Mouse (Mus musculus): ENCODE results near the gene Fam168a. TPM values are rescaled to one million over a fixed set of nuclear protein-coding genes. Genes with fewer than 3 reads are reported as not detected.
A peak's percentile ranks its signal among the peaks of the same experiment; 100 is the strongest.
"Not testable (repeated sequence)": the region's sequence is repeated elsewhere in the genome, so short reads cannot be mapped to it uniquely, and the experiment has no call there.

Gene Fam168a
- total RNA-seq, 2 experiments from 2014 or later: 9.9 to 28.4 TPM

DNA sequence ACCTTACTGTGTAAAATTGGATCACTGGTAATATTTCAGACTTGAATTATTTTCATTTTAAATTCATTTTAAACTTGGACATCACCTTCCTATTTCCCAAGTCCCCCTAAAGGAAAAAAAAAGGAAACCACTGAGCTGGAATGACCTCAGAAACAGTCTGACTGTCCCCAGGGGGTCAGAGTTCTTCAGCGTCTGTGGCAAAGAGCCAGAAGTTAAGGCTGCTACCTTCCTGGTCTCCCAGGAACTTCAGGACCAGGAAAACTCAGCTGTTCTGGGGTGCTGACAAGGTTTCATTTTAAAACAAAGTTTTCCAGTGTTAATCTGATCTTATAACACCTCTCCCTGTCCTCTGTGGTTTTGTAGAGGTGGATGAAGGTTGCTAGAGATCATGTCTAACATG, 131.3 kb downstream of the Fam168a start:
- ATAC-seq (ENCODE audit: poor library complexity, severe bottlenecking): no peak

DNA sequence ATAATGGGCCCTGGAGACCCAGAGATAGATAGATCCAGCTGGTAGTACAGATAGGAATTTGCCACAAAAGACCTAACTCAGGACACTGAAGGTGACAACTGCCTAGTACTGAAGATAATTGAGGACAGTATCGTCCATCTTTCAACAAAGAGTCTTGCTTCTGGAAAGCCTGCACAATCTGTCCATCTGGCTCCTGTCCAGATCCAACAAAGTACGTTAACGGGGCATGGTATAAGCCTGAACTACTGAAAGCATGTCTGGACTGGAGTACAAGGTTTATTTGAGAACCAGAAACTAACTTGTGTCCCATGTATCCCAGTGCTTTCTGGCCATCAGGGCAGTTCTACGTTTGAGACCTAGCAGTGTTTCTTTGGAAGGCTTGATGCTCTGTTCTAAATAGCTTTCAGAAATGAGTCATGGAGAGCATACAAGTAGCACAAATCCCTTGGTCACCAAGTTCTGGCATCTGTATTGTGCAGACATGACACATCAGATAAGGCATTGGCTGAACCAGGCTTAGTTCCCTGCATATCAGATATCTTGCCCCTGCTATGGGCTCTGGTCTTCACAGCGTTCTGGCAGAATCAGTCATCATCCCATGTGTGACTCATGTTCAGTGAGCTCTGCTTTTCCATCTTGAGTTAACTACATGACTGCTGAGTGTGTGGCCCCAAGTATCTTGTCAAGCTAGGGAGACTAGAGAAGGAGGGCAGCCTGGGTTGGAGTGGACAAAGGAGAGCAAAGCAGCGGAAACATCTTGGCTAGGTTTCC, 133.4 kb downstream of the Fam168a start:
- ATAC-seq (ENCODE audit: poor library complexity, severe bottlenecking): no peak

DNA sequence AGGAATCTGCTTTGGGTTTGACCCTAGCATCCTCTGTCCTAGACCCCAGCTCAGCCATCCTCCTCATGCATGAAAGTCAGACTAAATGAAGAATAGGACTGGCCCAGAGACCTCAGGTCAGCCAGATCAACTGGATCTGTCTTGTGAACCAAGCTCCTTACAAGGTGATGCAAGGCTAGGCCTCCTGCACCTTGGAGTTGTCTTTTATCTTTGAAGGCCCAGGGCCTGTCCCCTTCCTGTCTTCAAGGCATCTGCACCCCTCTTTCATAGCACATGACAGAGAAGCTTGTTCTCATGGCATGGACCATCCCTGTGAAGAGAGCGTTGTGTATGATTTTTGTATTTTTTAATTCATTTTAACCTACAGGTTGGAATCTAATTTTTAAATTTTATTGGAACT, 134.5 kb downstream of the Fam168a start:
- ATAC-seq (ENCODE audit: poor library complexity, severe bottlenecking): no peak

DNA sequence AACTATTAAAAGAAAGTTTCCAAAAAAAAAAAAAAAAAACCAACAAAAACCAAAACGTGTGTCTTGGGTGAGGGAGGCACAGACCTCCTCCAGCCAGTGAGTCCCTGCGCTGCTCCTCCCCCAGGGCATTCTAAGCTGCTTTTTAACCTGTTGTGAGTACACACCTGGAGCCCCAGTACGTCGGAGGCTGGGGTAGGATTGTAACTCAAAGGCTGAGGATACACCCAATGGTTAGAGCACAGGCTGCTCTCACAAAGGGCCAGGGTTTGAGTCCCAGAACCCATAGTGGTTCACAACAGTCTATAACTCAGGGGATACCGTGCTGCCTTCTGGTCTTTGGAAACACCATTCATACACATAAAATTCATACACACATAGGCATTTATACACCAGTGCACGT, 135.2 kb downstream of the Fam168a start:
- ATAC-seq (ENCODE audit: poor library complexity, severe bottlenecking): no peak

GRCm38 (mm10) chr7:100842175-100842574, 135.7 kb downstream of the Fam168a start:
- no peak for ATAC-seq (ENCODE audit: poor library complexity, severe bottlenecking)

GRCm38 (mm10) chr7:100843866-100844265, 137.4 kb downstream of the Fam168a start:
- 0 out of 2 replicates have a peak, but pooled peaks have one; percentile 11 for ATAC-seq (ENCODE audit: poor library complexity, severe bottlenecking)

GRCm38 (mm10) chr7:100844385-100845025, 138.1 kb downstream of the Fam168a start:
- no peak for ATAC-seq (ENCODE audit: poor library complexity, severe bottlenecking)

GRCm38 (mm10) chr7:100845026-100845400, 138.6 kb downstream of the Fam168a start:
- ATAC-seq (ENCODE audit: poor library complexity, severe bottlenecking): no peak; the same call in 1 of the 2 replicates

- peak; percentile 93 for ATAC-seq (ENCODE audit: poor library complexity, severe bottlenecking)
Measured at GRCm38 (mm10) chr7:100845412-100845811, 139.0 kb downstream of the Fam168a start.

- not testable (repeated sequence) for ATAC-seq (ENCODE audit: poor library complexity, severe bottlenecking)
Measured at GRCm38 (mm10) chr7:100846033-100846432, 139.6 kb downstream of the Fam168a start.

- ATAC-seq (ENCODE audit: poor library complexity, severe bottlenecking): no peak
Measured at GRCm38 (mm10) chr7:100847131-100847530, 140.7 kb downstream of the Fam168a start.

DNA sequence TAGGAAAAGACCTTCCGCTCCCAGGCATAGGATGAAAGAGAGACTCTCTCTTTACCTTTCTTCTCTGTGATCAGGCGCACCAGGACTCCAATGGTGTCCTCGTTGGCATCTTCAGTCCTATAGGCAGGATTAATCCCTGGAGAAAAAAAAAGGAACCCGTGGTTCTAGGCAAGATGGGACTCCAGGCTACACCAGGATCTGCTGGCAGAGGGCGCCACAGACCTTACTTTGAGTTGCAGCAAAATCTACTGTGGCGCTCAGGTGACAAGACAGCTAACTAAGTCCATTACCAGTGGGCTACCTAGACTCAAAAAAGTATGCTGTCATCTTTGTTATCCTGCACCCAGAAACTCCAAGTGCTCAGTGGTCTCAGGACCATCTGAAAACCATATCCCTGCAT, 142.3 kb downstream of the Fam168a start:
- ATAC-seq (ENCODE audit: poor library complexity, severe bottlenecking): 0 out of 2 replicates have a peak, but pooled peaks have one; percentile 33

GRCm38 (mm10) chr7:100849508-100849907, 143.1 kb downstream of the Fam168a start:
- ATAC-seq (ENCODE audit: poor library complexity, severe bottlenecking): no peak

DNA sequence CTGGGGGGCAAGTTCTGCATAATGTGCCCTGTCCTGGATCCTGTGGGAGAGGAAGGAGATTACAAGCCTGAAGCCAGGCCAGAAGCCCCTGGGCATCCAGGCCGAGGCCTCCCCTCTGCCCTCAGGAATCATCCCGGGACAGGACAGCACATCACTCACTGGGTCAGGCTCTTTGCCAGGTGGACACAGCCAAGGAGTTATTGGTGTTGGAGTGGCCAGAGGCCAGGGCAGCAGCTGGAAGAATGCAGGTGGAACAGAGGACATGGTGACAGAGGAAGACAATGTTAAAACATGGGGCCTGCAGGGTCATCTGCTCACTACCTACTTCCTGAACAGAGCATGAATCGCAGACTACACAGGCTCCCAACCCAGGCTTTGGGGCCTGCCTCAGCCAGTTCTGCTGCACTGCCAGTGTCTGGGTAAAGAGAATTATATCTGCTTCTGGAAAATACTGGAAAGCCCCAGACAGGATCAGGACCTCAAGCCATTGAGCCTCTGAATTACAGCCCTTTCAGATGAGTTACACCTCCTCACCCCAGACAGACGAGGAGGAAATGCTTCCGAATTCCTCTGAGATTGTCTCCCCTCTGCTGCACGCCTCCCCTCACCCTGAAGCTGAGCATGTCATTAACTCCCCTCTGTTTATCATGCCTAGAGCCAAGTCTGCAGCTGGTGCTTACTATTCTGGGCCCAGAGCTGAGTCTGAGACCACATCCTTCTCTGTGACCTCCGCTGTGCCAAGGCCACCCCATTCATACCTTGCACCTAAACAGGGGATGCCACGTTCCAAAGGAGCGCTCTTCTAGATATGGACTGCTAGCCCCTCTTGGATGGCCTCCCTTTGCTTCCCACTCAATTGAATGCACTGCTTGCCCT, 145.3 kb downstream of the Fam168a start:
- ATAC-seq (ENCODE audit: poor library complexity, severe bottlenecking): no peak

DNA sequence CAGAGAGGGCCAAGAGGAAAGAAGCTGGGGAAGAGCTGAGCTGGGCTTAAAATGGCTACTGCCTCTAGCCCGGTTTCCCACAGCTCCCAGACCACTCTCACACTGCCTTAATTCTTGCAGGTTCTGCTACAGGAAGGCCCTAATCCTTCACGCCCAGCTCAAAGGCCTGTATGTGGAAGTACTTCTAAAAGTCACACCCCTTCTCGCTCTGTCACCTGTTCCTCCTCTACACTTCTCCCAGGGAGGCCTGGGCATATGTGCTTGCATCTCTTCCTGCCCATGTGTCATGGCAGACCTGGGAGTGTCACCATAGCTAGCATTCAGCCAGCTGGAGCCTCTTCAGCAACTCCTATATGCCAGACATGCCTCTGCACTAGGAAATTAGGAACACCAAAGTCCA, 147.0 kb downstream of the Fam168a start:
- ATAC-seq (ENCODE audit: poor library complexity, severe bottlenecking): peak; percentile 30

DNA sequence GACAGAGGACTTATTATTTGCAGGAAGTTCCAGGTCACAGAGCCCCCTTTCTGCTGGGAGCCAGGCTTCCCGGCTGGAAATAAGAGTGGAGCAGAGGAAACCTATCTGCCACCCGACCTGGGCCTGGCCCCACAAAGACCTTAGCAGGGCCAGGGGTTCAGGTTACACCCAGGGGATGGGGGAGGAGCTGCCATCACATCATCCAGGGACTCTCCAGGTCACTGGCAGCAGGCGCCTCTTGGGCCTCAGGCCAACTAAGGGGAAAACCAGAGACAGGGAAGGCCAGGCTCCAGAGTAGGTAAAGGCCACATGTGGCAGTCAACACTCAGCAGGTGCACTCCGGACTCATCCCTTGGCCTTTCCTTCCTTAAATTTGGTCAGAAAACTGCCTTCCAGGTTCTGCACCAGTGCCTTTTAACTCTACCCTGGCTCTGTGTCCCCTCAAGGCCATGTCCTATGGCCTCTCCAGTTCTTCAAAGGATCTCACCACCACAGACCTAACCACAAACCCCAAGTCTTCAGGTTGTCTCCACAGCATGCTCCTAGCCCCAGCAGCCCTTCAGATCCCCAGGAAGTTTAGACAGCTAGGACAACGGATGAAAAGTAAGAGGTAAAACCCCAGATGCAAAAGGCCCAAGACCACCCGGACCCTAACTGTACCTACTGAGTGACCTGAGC, 147.8 kb downstream of the Fam168a start:
- no peak for ATAC-seq (ENCODE audit: poor library complexity, severe bottlenecking)

DNA sequence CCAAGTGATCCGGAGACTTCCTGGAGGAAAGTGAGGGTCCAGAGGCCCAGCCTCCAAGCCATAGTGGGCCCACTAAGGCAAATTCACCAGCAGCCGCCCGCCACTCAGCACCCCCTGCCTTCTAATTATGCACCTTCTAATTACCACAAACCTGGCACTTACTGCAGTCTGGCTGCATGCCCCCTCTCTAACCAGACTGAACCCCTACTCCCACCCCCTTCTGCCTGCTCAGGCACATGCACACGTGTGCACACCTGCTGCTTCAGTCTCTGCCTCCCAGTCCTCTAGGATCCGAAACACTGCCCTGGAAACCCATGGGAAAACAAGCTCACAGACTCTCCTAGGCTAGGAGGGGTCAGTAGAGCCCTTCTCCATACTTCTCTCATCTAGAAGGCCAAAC, 148.4 kb downstream of the Fam168a start:
- no peak for ATAC-seq (ENCODE audit: poor library complexity, severe bottlenecking)

DNA sequence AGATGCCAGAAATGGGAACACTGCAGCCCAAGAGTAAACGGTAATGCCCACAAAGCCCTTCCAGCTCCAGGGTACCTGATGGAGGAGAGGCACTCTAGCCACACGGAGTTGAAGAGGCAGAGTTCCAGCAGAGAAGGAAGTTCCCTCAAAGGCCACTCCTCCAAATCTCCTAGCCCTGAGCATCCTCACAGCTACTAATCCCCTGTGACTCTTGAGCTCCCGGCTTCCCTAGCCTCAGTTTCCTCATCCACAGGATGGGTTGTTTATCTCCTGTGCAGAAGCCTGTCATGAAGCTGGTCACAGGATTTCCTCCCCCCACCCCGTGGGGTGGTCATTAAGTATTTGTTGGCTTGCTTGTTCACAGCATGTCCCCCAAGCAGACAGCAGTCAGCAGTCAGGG, 148.9 kb downstream of the Fam168a start:
- ATAC-seq (ENCODE audit: poor library complexity, severe bottlenecking): 0 out of 2 replicates have a peak, but pooled peaks have one; percentile 18

DNA sequence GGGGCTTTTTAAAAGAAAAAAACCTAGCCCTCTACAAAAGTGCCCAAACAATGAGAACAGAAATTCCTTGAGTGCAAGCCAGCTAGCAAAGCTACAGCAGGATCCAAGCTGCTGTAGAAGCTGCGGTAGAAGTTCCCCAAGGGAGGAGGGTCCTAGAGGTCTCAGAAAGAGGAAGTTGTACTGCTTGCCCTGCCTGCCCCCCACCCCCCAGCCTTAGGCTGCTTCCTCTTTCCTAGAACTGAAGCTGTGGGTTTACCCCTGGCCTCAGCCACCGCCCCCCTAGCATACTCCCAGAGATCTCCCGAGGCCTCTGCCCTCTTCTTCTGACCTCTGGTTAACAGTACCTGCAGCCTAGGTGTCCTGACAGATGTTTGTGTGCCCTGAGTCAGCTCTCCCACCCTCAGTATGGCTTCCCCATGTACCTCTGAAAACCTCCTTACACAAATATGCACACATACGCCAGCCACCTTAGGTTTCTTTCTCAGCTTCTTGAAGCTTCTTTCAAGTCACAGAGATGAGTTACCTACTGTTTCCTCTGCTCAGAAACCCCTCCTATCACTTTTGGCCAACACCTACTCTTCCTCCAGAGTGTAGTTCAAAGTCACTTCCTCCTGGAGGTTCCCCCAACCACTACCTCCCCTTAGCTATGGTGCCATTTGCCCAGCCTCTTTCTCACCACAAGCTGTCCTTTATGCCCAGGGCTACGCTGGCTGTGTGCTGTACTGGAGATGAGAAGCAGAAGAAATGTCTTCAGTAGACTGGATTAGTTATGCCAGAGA, 149.5 kb downstream of the Fam168a start:
- ATAC-seq (ENCODE audit: poor library complexity, severe bottlenecking): peak; percentile 85

- no peak for ATAC-seq (ENCODE audit: poor library complexity, severe bottlenecking)
Measured at GRCm38 (mm10) chr7:100860450-100860849, 154.0 kb downstream of the Fam168a start.

All from megakaryocyte, adult 5-6 weeks (primary cell).